In genomic region chr5:107224151-107224550, GRCm38 (mm10) we compare ENCODE assay signal across 13 mouse cellular contexts.
DNase-seq lines count a peak whose midpoint lies in the region; ATAC-seq and TF ChIP-seq lines count a peak whose summit lies in the region.
"Had no signal": no experiment of that assay in that cellular context is flagged by ENCODE, and none has a peak within 500 bp of the region (broad histone marks: within the 10 kb centered on the region; RNA-seq: fewer than 3 reads in every experiment).

No protein-coding gene starts in this region.

- WGBS in heart, embryonic 13.5 days: 20% methylated on average over 5 of the region's 5 CpGs
- WGBS in spleen, adult 2 months: 63% methylated on average over 5 of the region's 5 CpGs
- WGBS in liver, embryonic 12.5 days (ENCODE audit: insufficient replicate concordance): 12% methylated on average over 5 of the region's 5 CpGs
- 71% methylated on average over 5 of the region's 5 CpGs for WGBS in midbrain, embryonic 15.5 days

- no peak overlapping the region for H3K4me2 ChIP-seq in heart, embryonic 13.5 days
- peak overlapping the region; percentile 48 for H3K4me2 ChIP-seq in liver, embryonic 12.5 days
- H3K4me2 ChIP-seq in midbrain, embryonic 15.5 days: no peak overlapping the region
- H3K4me2 ChIP-seq: embryonic facial prominence, embryonic 12.5 days; hindbrain, embryonic 15.5 days had no signal

- DNase-seq in heart, postnatal 10 days: no peak
- DNase-seq in spleen, adult 2 months (ENCODE audit: low read depth in 1 of 2, low spot score in 2 of 2): no peak
- DNase-seq in spleen, postnatal 14 days (ENCODE audit: low spot score in 2 of 2): no peak
- DNase-seq in ovary, adult 18-20 months (ENCODE audit: low spot score): no peak
- DNase-seq: cerebellum, adult 11 months; layer of hippocampus, postnatal 36 days had no signal

- H3K4me1 ChIP-seq in heart, embryonic 13.5 days: peaks cover 56% of the 10 kb centered on the region
- H3K4me1 ChIP-seq in spleen, adult 2 months (ENCODE audit: control insufficient read depth, insufficient read depth, insufficient read length): peaks cover 30% of the 10 kb centered on the region
- H3K4me1 ChIP-seq in liver, embryonic 12.5 days: peaks cover 76% of the 10 kb centered on the region
- peaks cover 11% of the 10 kb centered on the region for H3K4me1 ChIP-seq in midbrain, embryonic 15.5 days

- H3K27ac ChIP-seq in heart, embryonic 13.5 days (replicated peaks): 0 out of 2 replicates have a peak overlapping the region, but pooled peaks have one; percentile 28
- H3K27ac ChIP-seq in spleen, adult 2 months (ENCODE audit: insufficient read depth, low read length): peak overlapping the region; percentile 45
- peak overlapping the region; percentile 73 for H3K27ac ChIP-seq in liver, embryonic 12.5 days
- no peak overlapping the region for H3K27ac ChIP-seq in midbrain, embryonic 15.5 days
- H3K27ac ChIP-seq: embryonic facial prominence, embryonic 12.5 days; hindbrain, embryonic 15.5 days had no signal

- no peak for ATAC-seq in heart, embryonic 13.5 days (ENCODE audit: extremely low read depth, insufficient number of reproducible peaks, low FRiP score, low TSS enrichment)
- ATAC-seq in liver, embryonic 12.5 days: peak; percentile 74
- no peak for ATAC-seq in midbrain, embryonic 15.5 days (replicated peaks)
- ATAC-seq: intestine, postnatal 0 days had no signal

- H3K36me3 ChIP-seq in heart, embryonic 13.5 days: peaks cover 5% of the 10 kb centered on the region; the same call in 1 of the 2 replicates
- no peaks in the 10 kb centered on the region for H3K36me3 ChIP-seq in spleen, adult 2 months (ENCODE audit: control insufficient read depth, insufficient read depth, low read length)
- H3K36me3 ChIP-seq in liver, embryonic 12.5 days: peaks cover 13% of the 10 kb centered on the region
- no peaks in the 10 kb centered on the region for H3K36me3 ChIP-seq in midbrain, embryonic 15.5 days (replicated peaks)
- H3K36me3 ChIP-seq: embryonic facial prominence, embryonic 12.5 days; hindbrain, embryonic 15.5 days had no signal

- no peak overlapping the region for H3K4me3 ChIP-seq in heart, embryonic 13.5 days
- no peak overlapping the region for H3K4me3 ChIP-seq in spleen, adult 2 months (ENCODE audit: extremely low read depth, insufficient read depth, insufficient read length)
- H3K4me3 ChIP-seq in liver, embryonic 12.5 days: no peak overlapping the region
- no peak overlapping the region for H3K4me3 ChIP-seq in midbrain, embryonic 15.5 days
- H3K4me3 ChIP-seq: embryonic facial prominence, embryonic 12.5 days; hindbrain, embryonic 15.5 days; megakaryocyte, embryonic 14.5 days had no signal

- TF ChIP-seq POLR2A in spleen, adult 2 months (IDR thresholded peaks at IDR 0.05; ENCODE audit: low read depth, low read length): no peak

- H3K9ac ChIP-seq in heart, embryonic 13.5 days: peak overlapping the region; percentile 38; the same call in 1 of the 2 replicates
- H3K9ac ChIP-seq in liver, embryonic 12.5 days: peak overlapping the region; percentile 12; the same call in 1 of the 2 replicates
- H3K9ac ChIP-seq in midbrain, embryonic 15.5 days: no peak overlapping the region
- H3K9ac ChIP-seq: embryonic facial prominence, embryonic 12.5 days; hindbrain, embryonic 15.5 days had no signal

- H3K27me3 ChIP-seq in heart, embryonic 13.5 days (replicated peaks): no peaks in the 10 kb centered on the region
- no peaks in the 10 kb centered on the region for H3K27me3 ChIP-seq in spleen, adult 2 months (ENCODE audit: control insufficient read depth, insufficient read depth, low read length)
- no peaks in the 10 kb centered on the region for H3K27me3 ChIP-seq in liver, embryonic 12.5 days (replicated peaks)
- no peaks in the 10 kb centered on the region for H3K27me3 ChIP-seq in midbrain, embryonic 15.5 days (replicated peaks)
- H3K27me3 ChIP-seq: embryonic facial prominence, embryonic 12.5 days; hindbrain, embryonic 15.5 days; megakaryocyte, embryonic 14.5 days had no signal

- intact Hi-C loops in heart, postnatal 10 days (cut with DNase I): no loop called here

- TF ChIP-seq CTCF in spleen, adult 2 months (IDR thresholded peaks at IDR 0.05; ENCODE audit: extremely low read depth, insufficient read depth, insufficient read length, insufficient replicate concordance): no peak

- H3K9me3 ChIP-seq in heart, embryonic 13.5 days: no peaks in the 10 kb centered on the region
- no peaks in the 10 kb centered on the region for H3K9me3 ChIP-seq in liver, embryonic 12.5 days (replicated peaks)
- no peaks in the 10 kb centered on the region for H3K9me3 ChIP-seq in midbrain, embryonic 15.5 days
- H3K9me3 ChIP-seq: embryonic facial prominence, embryonic 12.5 days; hindbrain, embryonic 15.5 days had no signal
